Mouse (Mus musculus) bone marrow, adult 2 months (tissue): ENCODE measurements around the gene Tardbp. TPM values are rescaled to one million over a fixed set of nuclear protein-coding genes. Genes with fewer than 3 reads are reported as not detected.
A peak's percentile ranks its signal among the peaks of the same experiment; 100 is the strongest.

Source experiments
- H3K27ac ChIP-seq: fragments of 200-500 bp; 2 replicates; pipeline ENCODE4 v1.5.1; 2012; ENCODE audit warnings: low read depth, mild to moderate bottlenecking, control low read depth, inconsistent platforms, low read length; ENCODE audit not compliant: control insufficient read depth, poor library complexity, insufficient read depth
- H3K4me1 ChIP-seq: fragments of 200-500 bp; 2 replicates; pipeline ENCODE4 v1.6.1; 2011; ENCODE audit warnings: low read length; ENCODE audit not compliant: control insufficient read depth, insufficient read depth
- H3K4me3 ChIP-seq: fragments of 200-500 bp; replicated peaks from 2 replicates; pipeline ENCODE3; 2011; ENCODE audit warnings: mild to moderate bottlenecking, low read depth, low read length, control low read depth; ENCODE audit not compliant: control insufficient read depth
- CTCF ChIP-seq: fragments of 200-500 bp; IDR thresholded peaks from 2 replicates; pipeline ENCODE4 v1.5.1; 2011; ENCODE audit warnings: low read length, control low read depth; ENCODE audit not compliant: control insufficient read depth, insufficient read depth
- POLR2A ChIP-seq: fragments of 200-500 bp; IDR thresholded peaks from 2 replicates; pipeline ENCODE4 v1.6.1; 2011; ENCODE audit warnings: low read depth, mild to moderate bottlenecking, control low read depth, low read length, borderline replicate concordance; ENCODE audit not compliant: control insufficient read depth
- WGBS: fragments of 180-500 bp; shearing (Covaris S2); methylation state at CpG from one replicate; pipeline ENCODE4 v1.1.7; 2018; 5-methylcytosine and 5-hydroxymethylcytosine counted together
- polyA plus RNA-seq: library from polyadenylated mRNA; stranded (reverse); fragments of >200 nt; gene quantifications from 2 replicates; pipeline ENCODE4 v1.2.4, GENCODE M21; 2011; ENCODE audit warnings: low replicate concordance; ENCODE audit not compliant: missing spikeins, insufficient read depth, insufficient read length

Gene Tardbp
- polyA plus RNA-seq, 1 experiment, result 301 TPM

DNA sequence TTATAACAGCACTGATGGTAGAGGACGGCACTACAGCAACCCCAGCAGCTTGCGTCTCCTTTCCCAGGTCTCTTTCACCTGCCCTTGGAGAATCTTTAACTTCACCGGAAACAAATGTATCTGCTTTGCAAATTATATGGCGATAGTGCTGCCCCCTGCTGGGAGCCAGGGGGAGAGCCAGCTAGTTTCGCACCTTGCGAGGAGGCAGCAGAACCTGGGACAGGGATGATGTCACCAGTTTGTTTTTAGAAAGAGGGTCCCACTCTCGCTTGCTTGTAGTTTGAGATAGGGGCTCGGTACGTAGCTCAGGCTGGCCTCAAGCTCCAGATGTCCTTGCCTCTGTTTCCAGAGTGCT is 17.3 kb upstream of the Tardbp start:
- H3K4me3 ChIP-seq, result no peak overlapping the region
- 4% methylated on average over 9 of the region's 9 CpGs for WGBS
- TF ChIP-seq POLR2A (no peak), CTCF (peak; percentile 85)
- no peaks in the 10 kb centered on the region; the same call in 1 of the 2 replicates for H3K4me1 ChIP-seq
- no peak overlapping the region for H3K27ac ChIP-seq

GRCm38 (mm10) chr4:148643291-148644156 is 16.7 kb upstream of the Tardbp start, which contains the start of gene Gm572:
TSS of gene Gm572 (plus strand) at chr4:148643317.
- WGBS, result 25% methylated on average over 15 of the region's 15 CpGs
- Histone ChIP-seq H3K4me1 (no peaks in the 10 kb centered on the region; the same call in 1 of the 2 replicates), H3K27ac (no peak within 1 kb of the TSS), H3K4me3 (no peak within 1 kb of the TSS)
- TF ChIP-seq CTCF, result no peak
- no peak for TF ChIP-seq POLR2A

DNA sequence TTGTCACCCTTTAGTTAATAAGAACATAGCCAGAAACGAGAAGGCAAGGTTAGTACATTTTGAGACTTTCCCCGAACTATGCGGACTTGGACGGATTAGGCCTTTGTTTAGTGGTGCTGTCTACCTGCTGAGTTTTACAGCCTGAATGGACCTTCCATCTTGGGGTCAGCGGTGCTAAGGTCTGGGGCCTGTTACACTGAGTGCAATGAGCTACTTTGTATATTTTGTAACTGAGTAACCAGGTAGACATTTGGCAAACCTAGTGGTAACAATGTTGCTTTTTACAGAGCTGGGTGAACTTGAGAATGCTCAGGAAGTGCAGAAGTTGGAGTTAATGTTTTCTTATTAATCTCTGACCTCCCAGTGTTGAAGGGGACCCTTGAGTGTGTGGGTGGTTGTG is 14.3 kb upstream of the Tardbp start:
- no peak overlapping the region for H3K27ac ChIP-seq
- H3K4me3 ChIP-seq, result no peak overlapping the region
- H3K4me1 ChIP-seq, result no peaks in the 10 kb centered on the region; the same call in 1 of the 2 replicates
- 90% methylated on average over 5 of the region's 5 CpGs for WGBS
- TF ChIP-seq POLR2A, result no peak
- TF ChIP-seq CTCF, result no peak

- 84% methylated on average over 2 of the region's 2 CpGs for WGBS
- no peaks in the 10 kb centered on the region; the same call in 1 of the 2 replicates for H3K4me1 ChIP-seq
- no peak for TF ChIP-seq POLR2A
- no peak for TF ChIP-seq CTCF
- H3K27ac ChIP-seq, result no peak overlapping the region
- no peak overlapping the region for H3K4me3 ChIP-seq
Observed at GRCm38 (mm10) chr4:148639455-148639854, 12.6 kb upstream of the Tardbp start.

- Histone ChIP-seq H3K27ac (no peak overlapping the region), H3K4me1 (no peaks in the 10 kb centered on the region; the same call in 1 of the 2 replicates), H3K4me3 (no peak overlapping the region)
- TF ChIP-seq CTCF (no peak), POLR2A (no peak)
- WGBS, result 27% methylated on average over 9 of the region's 9 CpGs
Observed at GRCm38 (mm10) chr4:148638302-148638701, 11.5 kb upstream of the Tardbp start.

DNA sequence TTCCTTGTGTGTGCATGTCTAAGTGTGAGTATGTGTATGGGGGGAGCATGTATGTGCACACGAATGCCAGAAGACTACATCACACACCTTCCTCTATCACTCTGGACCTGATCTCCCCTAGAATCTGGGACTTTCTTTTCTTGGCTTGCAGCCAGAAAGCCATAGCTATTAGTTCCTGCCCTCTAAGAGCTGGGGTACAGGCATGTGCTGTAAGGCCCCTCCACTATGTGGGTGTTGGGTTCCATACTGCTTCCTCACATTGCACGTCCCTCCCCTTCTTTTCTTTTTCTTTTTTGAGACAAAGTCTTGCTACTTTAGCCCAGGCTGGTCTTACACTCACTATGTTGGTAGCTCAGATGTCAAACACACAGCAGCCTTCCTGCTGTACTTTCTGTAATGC is 8.5 kb upstream of the Tardbp start:
- WGBS, result 69% methylated on average over 2 of the region's 2 CpGs
- TF ChIP-seq CTCF (no peak), POLR2A (no peak)
- H3K27ac ChIP-seq, result no peak overlapping the region
- no peak overlapping the region for H3K4me3 ChIP-seq
- H3K4me1 ChIP-seq, result no peaks in the 10 kb centered on the region; the same call in 1 of the 2 replicates

GRCm38 (mm10) chr4:148633395-148634061 is 6.7 kb upstream of the Tardbp start:
- Histone ChIP-seq H3K27ac (no peak overlapping the region), H3K4me3 (no peak overlapping the region), H3K4me1 (no peaks in the 10 kb centered on the region; the same call in 1 of the 2 replicates)
- WGBS, result 31% methylated on average over 2 of the region's 2 CpGs
- TF ChIP-seq CTCF (no peak), POLR2A (no peak)

DNA sequence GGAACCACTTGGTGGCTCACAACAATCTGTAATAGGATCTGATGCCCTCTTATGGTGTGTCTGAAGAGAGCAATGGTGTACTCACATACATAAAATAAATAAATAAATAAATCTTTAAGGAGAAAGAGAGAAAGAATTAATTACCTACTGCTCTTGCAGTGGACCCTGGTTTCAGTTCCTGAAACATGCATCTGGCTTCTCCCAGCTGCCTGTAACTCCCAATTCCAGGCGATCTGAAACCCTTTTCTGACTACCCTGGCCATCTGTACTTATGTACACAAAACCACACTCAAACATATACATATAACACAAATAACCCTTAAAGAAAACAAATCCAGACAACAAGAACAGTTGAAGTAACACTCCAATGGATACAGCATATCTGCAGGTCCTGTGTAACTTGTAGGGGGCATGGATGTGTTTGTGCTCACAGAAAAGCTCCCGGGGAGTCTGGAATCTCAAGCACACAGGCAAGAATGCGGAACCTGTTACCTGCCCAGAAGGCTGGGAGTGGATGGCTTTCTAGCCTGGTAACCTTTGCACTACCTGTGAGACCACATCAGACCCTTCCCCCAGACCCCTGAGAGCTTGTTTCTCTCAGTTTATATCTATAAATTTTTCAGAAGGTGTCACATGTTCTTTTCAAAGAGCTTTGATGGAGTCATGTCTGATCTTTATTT is 5.3 kb upstream of the Tardbp start:
- WGBS, result 66% methylated on average over 3 of the region's 3 CpGs
- TF ChIP-seq POLR2A (no peak), CTCF (no peak)
- no peaks in the 10 kb centered on the region; the same call in 1 of the 2 replicates for H3K4me1 ChIP-seq

More for the DNA sequence above, 5.3 kb upstream of the Tardbp start:
- Histone ChIP-seq H3K4me3 (no peak overlapping the region), H3K27ac (no peak overlapping the region)
